Mouse (Mus musculus) layer of hippocampus, adult 11-12 months (tissue): ENCODE measurements around the gene Amz1.

Experiments used
- DNase-seq: peaks from one replicate; pipeline ENCODE4 v3.0.0; 2022; ENCODE audit warnings: low spot score

The Amz1 gene

DNA sequence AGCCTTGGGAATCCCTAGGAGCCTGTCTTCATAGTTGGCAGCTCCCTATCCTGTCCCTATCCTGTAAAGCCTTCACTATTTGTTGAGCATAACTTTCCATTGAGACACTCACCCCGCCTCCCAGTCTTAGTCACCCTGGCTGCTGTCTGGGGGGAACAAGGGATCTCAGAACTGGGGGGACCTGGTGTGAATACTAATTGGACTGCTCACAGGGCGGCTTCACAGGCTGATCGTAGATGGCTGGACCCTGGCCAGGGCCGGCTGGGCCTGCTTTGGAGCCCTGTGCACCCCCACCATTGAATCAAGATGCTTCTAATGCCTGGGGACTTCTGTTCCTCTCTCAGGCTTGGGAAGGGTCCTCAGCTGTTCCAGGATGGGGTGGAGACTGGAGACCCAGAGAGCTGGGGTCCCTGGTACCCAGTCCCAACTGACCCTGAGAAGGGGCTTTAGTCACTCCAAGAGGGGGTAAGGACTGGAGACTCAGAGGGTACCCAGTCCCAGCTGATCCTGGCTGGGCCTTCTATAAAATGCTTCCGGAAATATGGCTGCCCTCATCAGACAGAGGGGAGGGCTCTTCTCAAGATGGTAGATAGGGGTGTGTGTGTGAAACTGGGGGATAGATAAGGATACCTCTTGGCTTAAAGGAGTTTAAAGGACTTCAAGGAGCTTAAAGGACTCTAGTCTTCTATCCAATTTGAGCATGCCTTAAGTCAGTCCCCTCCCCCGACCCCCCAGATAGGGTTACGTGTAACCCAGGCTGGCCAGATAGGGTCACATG is 2.3 kb downstream of the Amz1 start:
- peak; percentile 75 for DNase-seq

DNA sequence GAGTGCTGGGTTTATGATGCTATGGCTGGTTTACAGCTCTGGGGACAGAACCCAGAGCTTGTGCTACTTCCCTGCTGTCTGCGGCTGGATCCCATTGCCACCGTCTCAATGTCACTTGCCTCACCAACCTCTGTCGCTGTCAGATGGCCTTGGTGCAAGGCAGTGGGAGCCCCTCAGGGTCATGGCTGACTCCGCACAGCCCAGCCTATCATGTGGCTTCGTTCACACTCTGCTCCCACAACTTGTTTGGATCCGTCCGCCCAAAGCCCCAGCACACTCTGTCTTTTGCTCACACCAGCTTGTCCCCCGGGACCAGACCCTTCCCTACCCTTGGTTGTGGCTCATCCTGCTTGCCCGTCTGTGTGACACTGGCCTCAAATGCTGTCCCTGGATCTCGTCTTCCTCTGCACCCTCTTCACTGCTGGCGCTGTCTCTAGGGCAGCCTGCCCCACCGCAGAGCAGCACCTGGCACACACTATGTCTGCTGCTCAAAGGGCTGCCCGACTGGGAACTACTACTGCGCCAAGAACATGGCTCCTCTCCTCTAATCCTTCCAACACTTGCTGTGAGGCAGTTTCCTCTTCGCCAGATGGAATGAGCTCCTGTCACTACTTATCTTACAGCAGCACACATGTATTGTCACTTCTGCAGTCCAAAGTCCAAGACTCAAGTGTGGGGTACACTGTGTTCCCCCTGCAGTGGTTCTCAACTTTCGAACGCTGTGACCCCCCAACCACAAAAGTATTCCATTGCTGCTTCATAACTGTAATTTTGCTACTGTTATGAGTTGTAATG is 3.2 kb downstream of the Amz1 start:
- no peak for DNase-seq

DNA sequence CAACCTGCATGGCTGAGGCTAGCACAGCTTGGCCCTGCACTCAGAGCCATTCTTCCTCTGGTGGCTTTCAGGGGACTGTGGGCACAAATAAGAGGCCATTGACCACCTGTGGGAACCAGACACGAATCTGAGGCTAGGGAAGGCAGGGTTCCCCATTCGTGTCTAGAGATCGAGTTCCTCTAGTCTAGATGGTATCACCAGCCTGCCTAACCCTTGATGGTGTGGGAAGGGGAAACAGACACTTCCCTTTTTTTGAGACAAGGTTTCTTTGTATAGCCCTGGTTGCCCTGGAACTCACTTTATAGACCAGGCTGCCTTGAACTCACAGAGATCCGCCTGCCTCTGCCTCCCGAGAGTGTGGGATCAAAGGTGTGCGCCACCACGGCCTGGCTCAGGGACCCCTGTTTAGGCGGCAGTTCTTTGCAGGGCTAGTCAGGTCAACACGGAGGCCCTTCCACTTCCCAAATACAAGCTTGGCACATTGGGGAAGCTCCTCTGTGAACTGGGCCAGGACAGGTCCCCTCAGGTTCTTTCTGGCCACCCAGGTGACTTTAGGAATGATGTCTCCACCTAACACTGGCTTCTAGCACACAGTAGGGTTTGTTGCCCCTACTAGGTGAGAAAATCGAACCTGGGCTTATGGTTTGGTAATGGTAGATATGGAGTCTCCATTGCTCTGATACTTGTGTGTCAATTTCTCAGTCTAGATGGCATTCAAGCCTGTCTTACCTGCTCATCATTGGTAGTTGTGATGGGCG is 7.3 kb downstream of the Amz1 start:
- no peak for DNase-seq

DNA sequence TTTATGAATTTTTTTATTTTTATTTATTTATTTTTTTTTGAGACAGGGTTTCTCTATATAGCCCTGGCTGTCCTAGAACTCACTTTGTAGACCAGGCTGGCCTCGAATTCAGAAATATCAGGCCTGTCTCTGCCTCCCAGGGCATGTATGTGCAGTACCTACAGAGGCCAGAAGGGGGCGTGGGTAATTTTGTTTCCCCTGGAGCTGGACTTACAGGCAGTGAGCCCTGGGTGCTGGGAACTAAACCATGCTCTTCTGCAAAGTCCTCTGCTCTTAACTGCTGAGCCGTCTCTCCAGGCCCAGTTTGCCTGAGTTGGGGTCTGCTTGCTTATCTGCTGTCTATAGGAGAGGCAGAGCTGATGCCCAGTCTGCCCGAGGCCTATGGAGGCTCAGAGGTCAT is 8.3 kb downstream of the Amz1 start:
- DNase-seq, result no peak

DNA sequence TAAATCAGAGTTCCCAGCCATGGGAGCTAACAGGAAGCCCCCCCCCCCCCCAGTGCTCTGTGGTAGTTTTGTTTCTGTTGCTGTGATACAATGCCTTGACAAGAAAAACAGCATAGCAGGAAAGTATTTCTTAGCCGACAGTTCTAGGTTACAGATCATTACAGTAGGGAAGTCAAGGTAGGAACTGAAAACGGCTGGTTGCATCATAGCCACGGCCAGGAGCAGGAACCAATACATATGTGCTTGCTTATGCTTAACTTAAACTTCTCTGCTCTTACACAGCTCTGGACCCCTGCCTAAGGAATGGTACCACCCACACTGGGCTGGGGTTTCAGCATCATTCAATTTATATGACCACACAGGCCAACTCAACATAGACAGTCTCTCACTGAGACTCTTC is 9.4 kb downstream of the Amz1 start:
- no peak for DNase-seq

DNA sequence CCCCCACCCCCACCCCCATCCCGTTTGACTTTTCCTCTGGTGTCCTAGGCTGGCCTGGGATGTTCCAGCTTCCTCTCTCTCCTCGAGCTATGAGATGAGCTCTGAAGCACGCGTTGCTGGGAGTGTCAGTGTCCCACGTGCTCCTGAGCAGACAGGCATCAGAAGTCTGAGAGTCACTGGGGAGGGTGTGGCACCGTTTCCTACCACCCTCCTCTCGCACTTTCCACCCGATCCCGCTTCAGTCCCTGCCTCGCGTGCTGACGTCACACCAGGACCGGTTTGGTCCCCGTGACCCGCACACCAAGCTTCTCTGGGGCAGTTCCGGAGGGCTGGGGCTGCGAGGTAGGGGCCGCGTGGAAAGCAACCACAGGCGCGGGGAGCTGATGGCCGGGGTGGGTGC is 11.4 kb downstream of the Amz1 start:
- no peak for DNase-seq

DNA sequence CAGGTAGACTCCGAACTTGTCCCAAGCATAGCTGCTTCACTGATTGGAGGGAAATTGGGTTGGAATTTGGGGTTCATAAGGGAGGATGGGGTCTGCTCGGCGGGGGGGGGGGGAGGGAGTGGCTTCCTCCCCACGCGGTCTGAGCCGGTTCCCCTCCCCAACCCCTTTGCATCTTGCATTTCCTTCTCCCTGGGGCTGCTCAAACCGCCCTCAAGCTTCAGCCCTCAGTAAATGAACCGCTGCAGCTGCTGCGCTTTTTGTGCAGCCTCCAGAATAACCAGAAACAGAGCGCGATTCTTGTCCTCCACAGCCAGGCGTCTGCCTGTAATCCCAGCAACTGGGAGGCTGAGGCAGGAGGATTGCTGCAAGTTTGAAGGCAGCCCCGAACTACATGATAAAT is 12.2 kb downstream of the Amz1 start:
- DNase-seq, result no peak

DNA sequence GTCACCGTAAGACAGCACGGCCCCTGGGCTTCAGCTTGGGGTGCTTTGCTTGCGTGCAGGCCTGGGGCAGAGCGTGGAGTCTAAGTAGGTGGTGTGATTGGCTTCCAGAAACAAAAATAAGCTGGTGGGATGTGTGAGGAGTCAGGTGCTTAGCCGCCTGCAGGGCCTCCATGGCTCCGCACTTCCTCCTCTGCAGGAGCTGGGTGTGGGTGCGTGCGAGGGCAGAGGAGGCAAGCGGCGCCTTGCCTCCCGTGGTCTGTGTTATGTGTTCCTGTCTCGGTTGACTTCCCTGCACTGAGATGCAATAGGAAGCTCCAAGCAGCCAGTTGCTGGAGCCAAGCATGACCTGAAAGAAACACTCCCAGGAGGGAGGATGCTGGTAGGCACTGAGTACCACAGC is 15.9 kb downstream of the Amz1 start:
- DNase-seq, result peak; percentile 58

DNA sequence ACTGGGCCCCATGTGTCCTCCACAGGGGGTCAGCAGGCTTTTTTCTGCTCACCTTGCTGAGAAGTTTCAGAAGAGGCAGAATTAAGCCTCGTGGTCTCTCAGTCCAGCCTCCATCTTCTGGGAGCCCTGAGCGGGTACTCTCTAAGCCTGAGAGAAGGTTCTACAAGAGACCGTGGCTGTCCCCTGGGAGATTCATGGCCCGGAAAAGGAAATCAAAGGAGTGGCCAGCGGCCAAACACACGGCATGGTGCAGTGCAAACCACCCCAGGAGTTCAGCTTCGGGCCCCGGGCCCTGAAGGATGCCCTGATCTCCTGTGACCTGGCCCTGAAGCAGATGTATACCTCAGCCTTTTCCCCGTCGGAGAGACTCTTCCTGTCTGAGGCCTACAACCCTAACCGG is 17.1 kb downstream of the Amz1 start:
- no peak for DNase-seq

DNA sequence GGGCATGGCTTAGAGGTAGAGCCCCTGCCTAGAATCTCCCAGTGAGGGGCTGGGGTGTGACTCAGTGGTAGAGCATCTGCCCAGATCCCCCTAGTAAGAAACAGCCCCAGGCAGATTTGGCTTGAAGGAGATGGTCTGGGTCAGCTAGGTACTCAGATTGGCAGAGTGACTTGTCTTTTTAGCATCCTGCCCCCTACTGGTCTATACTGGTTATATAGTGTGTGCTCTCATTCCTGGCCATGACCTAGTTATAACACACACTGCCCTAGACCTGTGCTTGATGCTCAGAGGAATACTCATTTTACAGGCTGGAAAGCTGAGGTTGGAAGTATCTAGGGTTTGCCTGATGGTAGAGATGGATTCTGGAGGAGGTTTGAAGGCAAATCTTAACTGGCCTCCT is 17.9 kb downstream of the Amz1 start:
- DNase-seq, result no peak

DNA sequence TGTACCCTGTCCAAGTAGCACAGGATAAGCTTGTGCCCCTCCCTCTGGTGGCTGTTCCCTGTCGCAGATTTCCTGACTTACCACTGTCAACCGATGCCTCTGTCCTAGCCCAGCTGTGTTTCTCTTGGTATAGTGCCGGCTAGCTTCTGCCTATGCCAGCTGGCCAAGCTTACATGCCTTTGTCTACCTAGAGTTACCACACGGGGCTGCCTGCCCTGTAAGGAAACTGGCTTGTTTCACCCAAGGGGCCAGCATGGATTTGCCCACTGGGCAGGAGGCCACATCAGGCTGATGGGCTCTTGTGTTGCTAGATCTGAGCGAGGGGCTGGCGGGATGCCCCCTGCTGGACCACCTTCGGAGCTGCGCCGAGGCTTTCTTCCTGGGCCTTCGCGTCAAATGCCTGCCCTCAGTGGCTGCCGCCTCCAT is 19.8 kb downstream of the Amz1 start:
- DNase-seq, result no peak

DNA sequence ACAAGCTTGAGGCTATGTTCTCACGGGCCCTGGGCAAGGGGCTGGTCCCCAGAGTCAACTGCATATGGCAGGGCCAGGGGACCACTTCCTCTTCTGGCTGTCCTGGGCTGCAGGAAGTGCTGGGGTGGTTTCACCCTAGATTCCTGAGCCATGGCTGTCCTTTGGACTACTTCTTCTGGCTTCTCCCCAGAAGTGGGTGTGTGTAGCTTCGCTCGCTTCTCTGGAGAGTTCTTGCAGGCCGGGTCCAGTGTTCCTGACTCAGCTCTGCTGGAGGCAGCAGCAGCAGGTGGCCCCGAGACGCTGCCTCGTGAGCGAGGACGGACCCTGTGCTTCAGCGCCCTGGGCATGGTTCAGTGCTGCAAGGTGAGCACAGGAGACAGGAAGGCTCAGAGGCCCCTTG is 24.5 kb downstream of the Amz1 start:
- DNase-seq, result no peak

DNA sequence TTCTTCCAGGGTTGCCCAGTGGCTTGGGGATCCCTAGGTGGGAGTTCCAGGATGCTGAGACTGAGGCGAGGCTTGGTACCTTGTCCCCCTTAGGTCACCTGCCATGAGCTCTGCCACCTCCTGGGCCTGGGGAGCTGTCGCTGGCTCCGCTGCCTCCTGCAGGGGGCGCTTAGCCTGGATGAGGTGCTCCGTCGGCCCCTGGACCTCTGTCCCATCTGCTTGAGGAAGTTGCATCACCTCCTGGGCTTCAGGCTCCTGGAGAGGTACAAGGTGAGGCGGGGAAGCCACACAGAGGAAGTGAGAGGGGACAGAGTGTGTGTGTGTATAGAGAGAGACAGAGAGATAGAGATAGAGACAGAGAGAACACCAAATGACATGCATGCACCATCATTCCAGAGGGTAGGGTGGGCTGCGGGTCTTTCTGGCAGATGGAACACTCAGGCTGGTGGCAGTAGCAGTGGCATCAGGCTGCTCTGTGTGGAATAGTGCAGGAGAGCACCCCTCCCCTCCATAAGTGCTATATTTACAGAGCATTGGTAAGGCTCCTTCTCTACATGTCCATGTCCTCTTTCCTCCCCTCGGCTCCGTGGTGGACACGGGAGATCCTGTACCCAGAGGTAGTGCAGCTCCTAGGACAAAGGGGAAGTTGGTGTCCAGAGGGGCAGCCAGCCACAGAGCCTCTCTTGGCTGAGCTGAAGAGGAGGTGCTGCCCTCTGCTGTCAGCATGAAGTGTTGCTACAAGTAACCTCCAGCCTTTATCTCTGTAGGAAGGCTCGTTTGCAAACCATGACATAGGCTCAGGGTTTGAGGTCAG is 25.3 kb downstream of the Amz1 start:
- DNase-seq, result peak; percentile 76

DNA sequence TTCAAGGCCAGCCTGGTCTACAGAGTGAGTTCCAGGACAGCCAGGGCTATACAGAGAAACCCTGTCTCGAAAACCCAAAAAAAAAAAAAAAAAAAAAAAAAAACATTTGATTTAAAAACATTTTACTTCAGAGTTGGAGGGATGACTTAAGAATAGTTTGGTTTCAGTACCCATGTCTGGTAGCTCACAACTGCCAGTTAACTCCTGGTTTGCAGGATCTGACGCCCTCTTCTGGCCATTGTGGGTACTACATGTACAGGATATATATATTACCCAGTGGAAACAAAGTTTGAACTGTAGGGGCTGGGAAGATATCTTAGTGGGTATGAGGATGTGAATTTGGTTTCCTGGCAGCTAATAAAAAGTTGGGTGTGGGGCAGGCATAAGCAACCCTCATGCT is 27.0 kb downstream of the Amz1 start:
- DNase-seq, result peak; percentile 77

DNA sequence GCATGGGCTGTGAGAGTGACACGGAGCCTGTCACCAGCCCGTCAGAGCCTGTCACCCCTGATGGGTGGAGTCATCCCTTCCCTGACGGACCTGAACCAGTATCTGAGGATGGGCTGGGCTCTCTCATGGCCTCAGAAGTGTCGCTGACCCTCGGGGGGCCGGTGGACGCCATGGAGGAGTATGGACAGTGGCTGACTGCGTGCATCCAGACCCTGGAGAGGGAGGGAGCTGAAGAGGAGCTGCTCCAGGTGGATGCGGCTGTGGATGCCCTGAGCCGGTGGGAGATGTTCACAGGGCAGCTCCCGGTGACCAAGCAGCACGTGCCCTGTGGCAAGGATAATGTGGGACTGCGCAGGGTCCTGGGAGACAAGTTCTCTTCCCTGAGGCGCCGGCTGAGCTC is 28.1 kb downstream of the Amz1 start:
- no peak for DNase-seq

DNA sequence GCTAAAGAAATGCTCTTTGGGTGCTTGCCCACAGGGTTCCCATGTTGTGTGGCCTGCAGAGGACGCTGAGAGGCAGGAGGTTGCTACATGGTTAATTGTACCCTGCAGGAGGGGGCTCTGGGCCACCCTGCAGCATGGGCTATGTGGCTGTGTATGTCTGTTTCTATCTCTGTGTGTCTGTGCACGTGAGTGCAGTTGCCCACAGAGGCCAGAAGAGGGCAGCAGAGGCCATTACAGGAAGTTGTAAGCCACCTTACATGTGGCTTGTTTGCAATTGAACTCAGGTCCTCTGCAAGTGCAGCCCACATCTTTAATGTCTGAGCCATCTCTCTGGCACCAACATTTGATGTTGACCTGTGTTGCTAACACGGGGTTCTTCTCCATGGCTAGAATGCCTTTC is 28.7 kb downstream of the Amz1 start:
- DNase-seq, result no peak

DNA sequence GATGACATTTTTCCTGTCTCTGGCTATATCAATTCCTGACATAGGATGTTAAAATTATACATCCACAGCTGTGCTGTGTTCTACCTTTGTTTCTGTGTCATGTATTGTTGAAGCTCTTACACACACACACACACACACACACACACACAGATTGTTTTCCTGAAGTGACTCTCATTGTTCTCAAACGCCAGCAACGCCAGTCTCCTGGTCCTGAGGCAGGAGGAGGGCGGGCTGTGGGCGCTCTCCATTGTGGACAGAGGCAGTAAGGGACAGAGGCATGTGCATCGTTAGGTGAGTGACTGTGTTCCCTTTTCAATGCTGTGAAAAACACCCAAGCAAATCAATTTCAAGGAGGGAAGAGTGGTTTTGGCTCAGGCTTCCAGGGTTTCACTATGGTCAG is 29.3 kb downstream of the Amz1 start:
- DNase-seq, result no peak

DNA sequence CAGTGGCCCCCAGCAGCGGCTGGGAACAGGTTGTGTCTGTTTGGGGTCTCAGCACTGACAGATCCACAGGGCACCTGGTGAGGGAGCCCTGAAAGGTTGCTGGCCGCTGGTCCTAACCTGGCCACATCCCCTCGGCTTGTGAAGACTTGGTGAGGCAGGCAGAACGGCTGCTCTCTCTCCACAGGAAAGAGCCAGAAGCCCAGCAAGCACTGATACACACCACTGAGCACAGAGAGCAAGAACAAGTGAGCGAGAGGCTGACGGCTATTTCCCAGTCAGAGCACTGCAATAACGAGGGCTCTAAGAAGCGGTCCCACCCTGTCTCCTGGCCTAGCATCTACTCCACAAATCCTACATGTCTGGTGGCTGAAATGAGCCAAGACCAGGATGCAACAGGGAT is 34.9 kb downstream of the Amz1 start:
- no peak for DNase-seq

DNA sequence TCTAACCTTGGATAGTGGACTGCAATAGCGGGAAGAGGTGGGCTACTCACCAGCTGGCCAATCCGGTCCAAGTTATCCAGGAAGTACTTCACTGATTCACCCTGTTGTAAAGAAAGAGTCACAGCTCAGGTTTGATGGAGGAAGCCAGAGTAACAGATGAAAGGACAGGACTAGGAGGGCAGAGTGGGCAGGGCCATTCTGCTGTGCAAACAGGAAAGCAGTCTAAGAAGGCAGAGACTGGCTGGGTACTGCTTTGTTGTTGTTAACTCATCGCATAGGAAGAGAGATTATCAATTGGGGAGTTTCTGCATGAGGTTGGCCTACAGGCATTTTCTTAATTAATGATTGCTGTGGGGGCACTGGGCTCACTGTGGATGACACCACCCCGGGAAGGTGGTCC is 38.6 kb downstream of the Amz1 start:
- DNase-seq, result no peak

DNA sequence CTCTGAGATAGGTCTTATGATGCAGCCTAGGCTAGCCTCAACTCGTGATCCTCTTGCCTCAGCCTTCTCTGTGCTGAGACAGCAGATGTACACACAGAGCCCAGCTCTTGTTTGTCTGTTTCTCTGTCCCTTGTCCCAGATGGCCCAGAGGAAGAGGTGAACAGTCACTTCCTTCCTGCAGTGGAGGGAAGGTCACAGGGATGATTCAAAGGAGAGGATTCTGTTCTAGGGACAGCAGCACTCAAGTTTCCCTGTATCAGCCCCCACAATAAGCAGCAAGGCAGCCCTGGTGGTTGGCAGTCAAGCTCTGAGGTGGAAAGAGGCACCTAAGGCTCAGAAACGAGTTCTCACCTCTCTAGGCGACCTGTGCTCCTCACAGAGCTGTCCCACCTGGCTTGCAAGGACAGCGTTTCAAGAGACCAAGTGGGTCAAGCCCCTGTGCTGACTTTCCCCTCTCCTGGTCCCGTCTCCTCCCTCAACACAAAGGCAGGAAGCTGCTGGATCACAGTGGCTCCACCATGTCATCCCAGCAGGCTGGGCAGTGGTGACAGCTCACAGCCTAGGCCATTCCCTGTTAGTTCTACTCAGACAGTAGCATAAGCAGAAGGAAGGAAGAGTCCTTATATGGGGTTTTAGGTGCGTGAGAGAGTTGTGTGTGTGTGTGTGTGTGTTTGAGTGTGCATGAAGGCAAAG is 41.1 kb downstream of the Amz1 start:
- DNase-seq, result no peak

DNA sequence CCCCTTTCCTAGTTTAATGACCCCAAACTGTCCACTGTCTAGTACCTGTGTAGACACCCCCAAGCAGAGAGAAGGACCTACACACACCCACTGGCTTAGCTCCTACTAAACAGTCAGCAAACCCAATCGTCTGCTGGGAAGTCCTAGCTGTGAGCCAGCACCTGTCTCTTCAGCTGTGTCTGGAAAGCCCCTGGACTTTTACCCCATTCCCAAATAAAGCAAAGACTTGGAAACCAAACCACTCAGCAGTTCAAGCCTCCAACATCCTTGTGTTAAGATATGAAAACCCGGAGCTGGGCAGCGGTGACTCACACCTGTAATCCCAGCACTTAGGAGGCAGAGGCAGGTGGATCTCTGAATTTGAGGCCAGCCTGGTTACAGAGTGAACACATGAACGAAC is 42.6 kb downstream of the Amz1 start:
- DNase-seq, result no peak
